Mouse (Mus musculus): ENCODE results near the gene Ccs. TPM values are rescaled to one million over a fixed set of nuclear protein-coding genes. Genes with fewer than 3 reads are reported as not detected.
"Not testable (repeated sequence)": the region's sequence is repeated elsewhere in the genome, so short reads cannot be mapped to it uniquely, and the experiment has no call there.

Gene Ccs
- total RNA-seq, 2 experiments from 2014 or later = 32.0 to 32.8 TPM

DNA sequence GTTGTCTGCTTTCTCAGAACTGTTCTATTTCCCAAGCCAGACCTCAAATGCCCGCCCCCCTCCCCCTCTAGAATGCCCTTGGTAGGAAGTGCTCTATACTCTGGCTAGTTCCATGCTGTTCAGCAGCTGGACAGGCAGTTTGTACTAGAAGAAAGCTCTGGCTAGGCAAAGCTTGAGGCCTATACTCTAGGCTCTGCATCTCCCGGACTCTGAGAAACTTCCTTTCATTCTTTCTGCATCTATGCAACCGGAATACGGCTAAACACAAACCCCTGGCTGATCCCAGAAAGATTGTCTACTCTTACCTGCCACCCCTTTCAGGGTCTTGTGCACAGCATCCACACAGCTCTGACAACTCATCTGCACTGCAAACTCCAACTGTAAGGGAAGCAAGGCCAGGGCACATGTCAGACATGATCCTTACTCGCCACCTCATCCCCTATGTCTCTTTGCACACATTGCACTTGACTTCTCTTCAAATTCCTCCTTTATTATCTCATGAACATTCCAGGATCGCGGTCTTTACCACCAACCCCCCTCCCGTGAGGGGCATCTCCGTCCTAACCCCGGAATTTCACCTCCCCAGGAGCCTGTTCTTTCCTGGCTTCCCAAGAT lies 499 bp downstream of the Ccs start:
- no peak for DNase-seq (ENCODE audit: low spot score in 2 of 2)
- intact Hi-C loops (cut with DNase I) = no loop called here

- intact Hi-C loops (cut with DNase I) = no loop called here
- no peak for DNase-seq (ENCODE audit: low spot score in 2 of 2)
These were observed 2.1 kb downstream of the Ccs start for GRCm38 (mm10) chr19:4837049-4837448.

DNA sequence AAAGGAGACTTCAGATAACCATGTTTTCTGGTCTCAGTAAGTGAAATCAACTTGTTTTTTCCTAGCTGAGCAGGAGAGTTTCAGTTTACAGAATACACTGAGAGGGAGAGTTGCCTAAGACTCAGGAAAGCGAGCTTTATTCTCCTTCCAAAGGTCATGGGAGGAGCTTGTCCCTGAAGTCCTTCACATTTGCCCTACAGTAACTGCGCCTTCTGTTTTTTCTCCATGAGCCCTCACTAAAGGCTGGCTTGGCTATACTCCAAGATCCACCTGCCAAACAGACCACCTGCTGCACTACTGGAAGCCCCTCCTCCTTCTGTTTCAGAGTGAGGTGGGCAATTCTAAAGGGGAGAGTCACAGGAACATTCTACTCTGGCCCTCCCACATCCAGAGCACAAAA lies 3.0 kb downstream of the Ccs start:
- intact Hi-C loops (cut with DNase I) = no loop called here

GRCm38 (mm10) chr19:4833977-4834376 lies 5.2 kb downstream of the Ccs start:
- no peak for DNase-seq (ENCODE audit: low spot score in 2 of 2)
- intact Hi-C loops (cut with DNase I) = no loop called here

More for the DNA sequence above, 3.0 kb downstream of the Ccs start:
- no peak for DNase-seq (ENCODE audit: low spot score in 2 of 2)

- intact Hi-C loops (cut with DNase I) = no loop called here
These were observed 10.0 kb downstream of the Ccs start for GRCm38 (mm10) chr19:4829156-4829555.

DNA sequence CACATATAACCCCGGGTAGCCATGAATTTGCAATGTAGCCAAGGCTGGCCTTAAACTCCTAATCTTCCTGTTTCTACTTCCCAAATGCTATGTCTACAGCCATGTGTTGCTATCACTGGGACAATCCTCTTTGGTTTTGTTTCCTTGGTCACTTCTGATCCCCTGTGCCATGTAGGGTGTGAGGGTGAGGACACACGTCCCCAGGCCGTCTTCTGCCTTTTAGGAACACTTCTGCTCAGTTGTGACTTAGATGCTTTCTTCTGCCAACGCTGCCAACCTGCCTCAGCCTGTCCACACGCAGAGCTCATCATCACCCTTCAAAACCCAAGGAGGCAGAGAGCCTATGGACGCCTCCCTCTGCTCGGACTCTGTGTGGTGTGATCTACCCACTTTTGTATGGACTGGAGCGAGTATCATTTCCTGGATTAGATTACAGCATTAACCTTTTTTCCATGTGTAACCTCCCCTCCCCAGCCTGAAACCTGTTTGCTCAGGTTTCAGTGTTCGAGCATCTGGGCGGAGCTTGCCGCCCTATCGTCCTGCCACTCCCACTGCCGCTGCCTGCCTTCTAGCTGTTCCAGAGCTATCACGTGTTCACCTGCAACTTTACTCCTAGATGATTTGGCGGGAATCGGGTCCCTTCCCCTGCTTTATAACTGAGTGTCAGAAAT lies 10.6 kb downstream of the Ccs start:
- DNase-seq (ENCODE audit: low spot score in 2 of 2) = no peak
- intact Hi-C loops (cut with DNase I) = no loop called here

More at GRCm38 (mm10) chr19:4829156-4829555, 10.0 kb downstream of the Ccs start:
- peak; percentile 11 to 22 for DNase-seq (ENCODE audit: low spot score in 2 of 2)

- intact Hi-C loops (cut with DNase I) = no loop called here
- peak; percentile 55 to 78 for DNase-seq (ENCODE audit: low spot score in 2 of 2)
These were observed 18.3 kb downstream of the Ccs start for GRCm38 (mm10) chr19:4820678-4821303.

DNA sequence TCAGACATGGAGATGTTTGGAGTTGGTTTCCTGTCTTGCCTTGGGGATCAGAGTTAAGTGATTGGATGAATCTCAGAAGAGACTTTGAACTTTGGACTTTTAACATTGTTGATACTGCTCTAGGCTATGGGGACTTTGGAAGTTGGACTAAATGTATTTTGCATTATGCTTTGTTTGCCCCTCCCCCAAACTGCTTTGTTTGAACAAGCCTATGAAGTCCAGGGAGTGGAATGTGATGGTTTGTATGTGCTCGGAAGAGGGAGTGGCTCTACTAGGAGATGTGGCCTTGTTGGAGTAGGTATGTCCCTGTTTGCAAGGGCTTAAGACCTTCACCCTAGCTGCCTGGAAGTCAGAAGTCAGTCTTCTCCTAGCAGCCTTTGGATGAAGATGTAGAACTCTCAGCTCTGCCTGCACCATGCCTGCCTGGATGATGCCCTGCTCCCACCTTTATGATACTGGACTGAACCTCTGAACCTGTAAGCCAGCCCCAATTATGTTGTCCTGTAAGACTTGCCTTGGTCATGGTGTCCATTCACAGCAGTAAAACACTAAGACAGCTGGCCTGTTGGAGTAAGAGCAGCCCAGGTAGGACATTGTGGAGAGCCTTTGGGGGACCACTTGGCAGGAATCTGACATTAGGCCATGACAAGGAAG lies 21.8 kb downstream of the Ccs start:
- no peak for DNase-seq (ENCODE audit: low spot score in 2 of 2)
- intact Hi-C loops (cut with DNase I) = no loop called here

- intact Hi-C loops (cut with DNase I) = no loop called here
- DNase-seq (ENCODE audit: low spot score in 2 of 2) = no peak
These were observed 26.1 kb downstream of the Ccs start for GRCm38 (mm10) chr19:4813015-4813414.

DNA sequence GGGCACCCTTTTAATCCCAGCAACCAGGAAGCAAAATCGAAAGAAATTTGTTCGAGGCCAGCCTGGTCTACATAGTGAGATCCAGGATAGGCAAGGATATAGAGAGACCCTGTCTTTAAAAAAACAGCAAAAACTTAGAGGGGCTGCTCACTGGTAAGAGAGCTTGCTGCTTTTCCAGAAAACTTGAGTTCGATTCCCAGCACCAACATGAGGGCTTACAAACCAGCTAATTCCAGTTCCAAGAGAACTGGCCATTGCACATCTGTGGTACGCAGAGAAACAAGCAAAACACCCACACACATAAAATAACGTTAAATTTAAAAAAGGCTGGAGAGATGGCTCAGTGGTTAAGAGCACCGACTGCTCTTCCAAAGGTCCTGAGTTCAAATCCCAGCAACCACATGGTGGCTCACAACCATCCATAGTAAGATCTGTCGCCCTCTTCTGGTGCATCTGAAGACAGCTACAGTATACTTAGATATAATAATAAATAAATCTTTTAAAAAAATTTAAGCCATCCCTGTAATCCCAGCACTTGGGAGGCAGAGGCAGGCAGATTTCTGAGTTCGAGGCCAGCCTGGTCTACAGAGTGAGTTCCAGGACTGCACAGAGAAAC lies 26.7 kb downstream of the Ccs start:
- intact Hi-C loops (cut with DNase I); DNase-seq (ENCODE audit: low spot score in 2 of 2): not testable (repeated sequence)

DNA sequence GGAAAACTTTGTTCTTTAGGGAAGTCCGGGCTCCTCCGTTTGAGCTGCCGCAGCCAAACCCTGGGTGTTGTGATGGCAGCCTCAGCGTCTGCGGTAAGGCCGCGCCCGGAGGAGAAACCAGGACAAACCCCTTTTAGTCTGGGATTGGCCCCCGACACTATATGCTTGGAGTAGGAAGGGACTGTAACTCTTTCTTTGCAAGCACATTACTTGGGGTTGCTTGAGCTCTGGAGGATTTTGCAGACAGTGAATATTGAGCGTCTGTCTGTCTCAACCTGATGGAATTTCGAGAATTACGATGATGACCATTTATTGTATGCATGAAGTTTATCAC lies 27.3 kb downstream of the Ccs start:
- DNase-seq (ENCODE audit: low spot score in 2 of 2) = no peak
- intact Hi-C loops (cut with DNase I) = loop anchor here (1.0 kb wide), 1 partner anchor 56 kb away; the partner anchor contains the start of gene Rbm4b

DNA sequence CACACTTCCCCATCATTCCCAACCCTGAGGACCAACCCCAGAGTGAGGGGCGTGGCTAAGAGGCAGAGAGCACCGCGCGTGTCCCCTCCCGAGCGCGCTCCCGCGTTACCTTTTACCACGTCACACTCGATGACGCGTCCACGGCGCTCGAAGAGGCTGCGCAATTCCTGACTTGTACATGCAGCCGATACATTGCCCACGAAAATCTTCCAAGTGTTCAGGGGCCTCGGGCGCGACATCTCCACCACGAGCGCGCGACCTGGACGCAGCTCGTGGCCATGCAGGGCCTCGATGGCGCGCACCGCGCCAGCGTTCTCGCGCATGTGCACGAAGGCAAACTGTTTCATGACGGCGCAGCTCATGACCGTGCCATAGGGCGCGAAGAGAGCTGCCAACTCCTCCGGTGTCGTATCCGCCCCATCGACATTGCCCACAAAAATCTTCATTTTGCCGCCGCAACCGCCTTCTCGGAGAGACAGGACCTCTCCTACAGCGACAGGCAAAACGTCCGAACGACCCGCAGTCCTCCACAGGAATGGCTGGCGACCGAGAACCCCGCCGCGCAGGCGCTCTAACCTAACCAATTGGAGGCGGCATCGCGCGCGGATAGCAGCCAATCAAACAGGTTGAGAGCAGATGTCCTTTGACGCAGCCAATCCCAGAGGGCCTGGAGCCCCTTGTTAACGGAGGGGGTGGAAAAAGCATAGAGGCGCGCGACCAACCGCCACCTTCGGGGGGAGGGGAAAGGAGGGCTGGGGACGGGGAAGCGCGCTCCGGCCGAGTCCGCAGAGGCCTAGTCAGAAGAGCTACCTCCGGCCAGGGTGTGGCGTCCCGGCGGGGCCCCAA lies 27.8 kb downstream of the Ccs start, which contains the start of the genes Gm21992 and Rbm14:
Gm21992 (minus strand) TSS at position 550 of the 846 bp plus-strand sequence.
Rbm14 (minus strand) TSS at position 572 of the 846 bp plus-strand sequence.
- intact Hi-C loops (cut with DNase I) = loop anchor here (1.0 kb wide), 1 partner anchor 55 kb away; the partner anchor contains the start of gene Rbm4b
- peak; percentile 99 for DNase-seq (ENCODE audit: low spot score in 2 of 2)

GRCm38 (mm10) chr19:4810746-4811062 lies 28.4 kb downstream of the Ccs start:
- intact Hi-C loops (cut with DNase I) = loop anchor here (1.0 kb wide), 1 partner anchor 54 kb away; the partner anchor contains the start of gene Rbm4b
- no peak for DNase-seq (ENCODE audit: low spot score in 2 of 2)

GRCm38 (mm10) chr19:4810309-4810708 lies 28.8 kb downstream of the Ccs start:
- intact Hi-C loops (cut with DNase I) = no loop called here
- no peak for DNase-seq (ENCODE audit: low spot score in 2 of 2)

GRCm38 (mm10) chr19:4803283-4803682 lies 35.8 kb downstream of the Ccs start:
- no peak for DNase-seq (ENCODE audit: low spot score in 2 of 2)
- intact Hi-C loops (cut with DNase I) = no loop called here

GRCm38 (mm10) chr19:4802691-4803091 lies 36.4 kb downstream of the Ccs start:
- intact Hi-C loops (cut with DNase I) = no loop called here
- no peak for DNase-seq (ENCODE audit: low spot score in 2 of 2)

DNA sequence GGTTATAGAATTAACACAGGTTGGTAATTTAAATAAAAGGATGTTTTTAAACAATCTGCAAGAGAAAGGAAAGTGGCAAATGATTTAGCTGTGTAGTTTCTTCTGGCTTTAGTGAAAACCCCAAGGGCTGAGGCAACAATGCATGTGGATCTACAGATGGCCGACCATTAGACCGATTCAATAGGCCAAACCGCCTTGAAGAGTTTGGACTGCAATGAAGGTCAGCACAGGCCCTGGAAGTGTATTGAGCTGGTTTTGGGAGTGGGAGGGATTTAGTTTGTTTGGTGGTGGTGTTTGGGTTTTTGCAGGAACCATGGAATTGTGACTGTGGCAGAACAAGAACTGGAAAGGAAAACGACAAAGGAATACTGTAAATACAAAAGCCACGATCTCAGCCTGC lies 40.0 kb downstream of the Ccs start:
- intact Hi-C loops (cut with DNase I) = no loop called here
- no peak for DNase-seq (ENCODE audit: low spot score in 2 of 2)

- intact Hi-C loops (cut with DNase I) = no loop called here
- peak in 1 of 2 experiments; percentile 75 for DNase-seq (ENCODE audit: low spot score in 2 of 2)
These were observed 41.3 kb downstream of the Ccs start for GRCm38 (mm10) chr19:4797846-4798245.

- no peak for DNase-seq (ENCODE audit: low spot score in 2 of 2)
- intact Hi-C loops (cut with DNase I) = no loop called here
These were observed 43.2 kb downstream of the Ccs start for GRCm38 (mm10) chr19:4795929-4796328.

Measured in left cerebral cortex, postnatal 25 days (tissue).